Mouse (Mus musculus): ENCODE data around the gene Gm42715.

DNA sequence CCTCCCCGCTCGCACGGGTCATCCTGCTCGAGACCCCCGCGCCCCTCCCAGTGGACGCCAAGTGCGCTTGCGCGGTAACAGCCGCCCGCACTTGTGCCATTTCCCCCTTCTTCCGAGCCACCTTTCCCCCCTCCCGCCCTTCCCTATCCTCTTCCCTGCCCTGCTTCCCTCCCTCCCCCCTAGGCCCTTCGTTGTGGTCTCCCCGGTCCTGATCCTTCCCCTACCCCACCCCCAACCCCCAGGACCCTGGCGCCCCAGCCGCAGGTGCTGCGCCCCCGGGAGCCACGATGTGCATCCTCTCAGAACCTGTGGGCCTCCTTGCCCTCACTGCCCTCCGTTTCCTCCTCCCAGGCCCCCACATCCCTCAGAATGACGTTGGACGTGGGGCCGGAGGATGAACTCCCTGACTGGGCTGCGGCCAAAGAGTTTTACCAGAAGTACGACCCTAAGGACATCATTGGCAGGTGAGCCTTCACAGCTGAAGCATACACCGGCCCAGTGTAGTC, 54.2 kb downstream of the Gm42715 start:
- TF ChIP-seq CTCF (IDR thresholded peaks at IDR 0.05; ENCODE audit: low read depth, low read length) = no peak
- TF ChIP-seq TAL1 (conservative IDR thresholded peaks at IDR 0.05; ENCODE audit: low read depth, low read length) = no peak
